Mouse (Mus musculus): Measurements from ENCODE around the gene Igfbp6.

Igfbp6 gene

DNA sequence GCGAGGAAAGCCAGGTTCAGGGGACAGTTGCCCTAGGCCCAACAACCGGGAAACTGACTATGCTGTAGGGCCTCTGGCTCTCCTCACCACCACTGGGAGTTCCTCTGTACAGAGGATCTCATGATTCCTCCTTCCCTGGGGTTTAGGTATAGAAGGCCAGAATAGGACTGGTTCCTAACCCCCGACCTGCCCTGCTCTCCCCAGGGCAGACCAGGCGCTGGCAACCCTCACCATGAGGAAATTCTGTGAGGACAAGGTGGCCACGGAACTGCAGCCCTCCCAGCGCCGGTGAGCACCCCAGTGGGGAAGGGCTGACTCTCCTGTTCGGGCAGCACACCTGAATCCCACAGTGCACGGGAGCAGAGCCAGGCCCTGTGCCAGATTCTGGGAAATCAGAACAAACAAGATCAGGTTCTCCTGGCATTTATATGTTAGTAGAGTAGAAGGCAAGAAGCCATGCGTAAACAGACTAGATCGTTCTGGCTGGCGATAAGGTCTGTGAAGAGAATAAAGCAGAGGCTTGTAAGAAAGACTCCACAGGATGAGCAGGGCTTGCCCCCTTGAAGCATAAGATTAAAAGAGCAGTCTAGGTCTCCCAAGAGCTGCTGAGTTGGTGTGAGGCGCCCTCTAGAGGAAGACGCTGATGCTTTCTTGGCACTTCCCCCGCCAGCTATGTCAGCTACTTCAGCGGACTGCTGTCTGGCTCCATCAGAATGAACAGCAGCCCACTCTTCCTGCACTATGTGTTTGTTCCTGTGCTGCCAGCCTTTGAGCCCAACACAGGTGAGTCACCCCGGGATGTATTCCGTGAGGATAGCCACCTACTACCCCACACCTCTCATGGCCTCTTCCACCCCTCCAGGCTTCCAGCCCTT, 35.3 kb upstream of the Igfbp6 start:
- DNase-seq (ENCODE audit: low read depth, low spot score): peak; percentile 94

DNA sequence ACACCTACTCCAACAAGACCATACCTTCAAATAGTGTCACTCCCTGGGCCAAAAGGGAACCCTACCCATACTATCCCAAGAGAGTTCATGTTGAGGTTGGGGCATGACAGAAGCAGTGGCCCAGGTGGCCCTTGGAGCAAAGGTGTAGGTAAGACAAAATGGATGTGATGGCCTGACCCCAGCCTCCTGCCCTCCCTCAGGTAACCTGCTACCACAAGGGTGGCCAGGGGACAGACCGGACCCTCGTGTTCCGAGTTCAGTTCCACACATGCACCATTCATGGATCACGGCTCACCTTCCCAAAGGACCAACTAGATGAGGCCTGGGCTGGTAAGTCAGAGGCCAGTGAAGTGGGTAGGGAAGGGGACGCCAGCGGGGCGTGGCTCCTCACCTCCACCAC, 33.9 kb upstream of the Igfbp6 start:
- DNase-seq (ENCODE audit: low read depth, low spot score): no peak

DNA sequence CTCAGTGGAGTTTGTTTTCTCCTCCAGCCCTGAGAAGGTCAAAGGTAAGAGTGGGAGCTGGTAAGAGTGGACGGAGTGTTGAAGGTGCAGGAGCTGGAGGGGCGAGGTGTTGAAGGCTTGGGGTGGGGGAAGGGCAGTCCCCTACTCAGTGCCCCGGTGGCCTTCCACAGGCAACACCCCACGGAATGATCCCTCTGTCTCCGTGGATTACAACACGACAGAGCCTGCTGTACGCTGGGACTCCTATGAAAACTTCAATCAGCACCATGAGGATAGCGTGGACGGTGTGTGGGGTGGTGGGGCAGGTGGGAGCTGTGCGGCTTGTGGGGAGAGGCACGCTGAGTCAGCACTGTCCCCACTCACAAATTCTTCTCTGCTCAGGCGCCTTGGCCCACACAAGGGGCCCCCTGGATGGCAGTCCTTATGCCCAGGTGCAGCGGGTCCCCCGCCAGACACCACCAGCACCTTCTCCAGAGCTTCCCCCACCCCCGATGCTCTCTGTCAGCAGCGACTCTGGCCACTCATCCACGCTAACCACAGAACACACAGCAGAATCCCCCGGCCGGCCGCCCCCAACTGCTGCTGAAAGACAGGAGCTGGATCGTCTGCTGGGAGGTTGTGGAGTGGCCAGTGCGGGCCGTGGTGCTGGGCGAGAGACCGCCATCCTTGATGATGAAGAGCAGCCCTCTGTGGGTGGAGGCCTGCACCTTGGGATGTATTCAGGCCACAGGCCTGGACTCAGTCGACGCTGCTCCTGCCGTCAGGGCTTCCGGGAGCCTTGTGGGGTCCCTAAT, 33.3 kb upstream of the Igfbp6 start:
- DNase-seq (ENCODE audit: low read depth, low spot score): no peak

DNA sequence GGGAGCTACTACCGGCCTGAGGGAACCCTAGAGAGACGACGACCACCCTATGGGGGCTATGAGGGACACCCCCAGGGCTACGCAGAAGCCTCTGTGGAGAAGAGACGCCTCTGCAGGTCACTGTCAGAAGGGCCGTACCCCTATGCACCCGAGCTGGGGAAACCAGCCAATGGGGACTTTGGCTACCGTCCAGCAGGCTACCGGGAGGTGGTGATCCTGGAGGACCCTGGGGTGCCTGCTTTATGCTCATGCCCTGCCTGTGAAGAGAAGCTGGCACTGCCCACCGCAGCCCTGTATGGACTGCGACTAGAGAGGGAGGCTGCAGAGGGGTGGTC, 32.7 kb upstream of the Igfbp6 start:
- no peak for DNase-seq (ENCODE audit: low read depth, low spot score)

DNA sequence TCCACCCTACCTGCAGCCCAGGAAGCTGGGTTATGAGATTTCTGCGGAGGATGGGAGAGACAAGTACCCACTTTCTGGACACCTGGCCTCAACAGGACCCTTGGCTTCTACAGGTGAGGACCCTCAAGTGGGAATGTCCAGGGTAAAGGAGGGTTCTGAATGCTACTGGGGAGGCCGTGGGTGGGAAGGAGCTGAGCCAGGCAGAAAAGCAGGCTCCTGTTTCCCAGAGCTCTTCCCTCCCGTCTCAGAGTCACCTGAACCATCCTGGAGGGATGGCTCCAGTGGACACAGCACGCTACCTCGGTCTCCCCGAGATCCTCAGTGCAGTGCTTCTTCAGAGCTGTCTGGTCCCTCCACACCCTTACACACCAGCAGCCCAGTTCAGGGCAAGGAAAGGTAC, 32.0 kb upstream of the Igfbp6 start:
- no peak for DNase-seq (ENCODE audit: low read depth, low spot score)

DNA sequence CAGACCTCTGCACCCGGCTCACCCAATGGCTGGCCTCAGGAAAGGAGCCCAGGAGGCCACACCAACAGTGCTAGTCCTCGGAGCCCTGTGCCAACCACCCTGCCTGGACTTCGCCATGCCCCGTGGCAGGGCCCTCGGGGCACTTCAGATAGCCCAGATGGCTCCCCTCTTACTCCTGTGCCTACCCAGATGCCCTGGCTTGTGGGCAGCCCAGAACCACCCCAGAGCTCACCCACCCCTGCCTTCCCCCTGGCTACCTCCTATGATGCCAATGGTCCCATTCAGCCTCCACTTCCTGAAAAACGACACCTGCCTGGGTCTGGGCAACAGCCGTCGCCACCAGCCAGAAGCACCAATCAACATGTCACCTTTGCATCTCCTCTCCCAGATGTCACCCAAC, 31.3 kb upstream of the Igfbp6 start:
- DNase-seq (ENCODE audit: low read depth, low spot score): no peak

DNA sequence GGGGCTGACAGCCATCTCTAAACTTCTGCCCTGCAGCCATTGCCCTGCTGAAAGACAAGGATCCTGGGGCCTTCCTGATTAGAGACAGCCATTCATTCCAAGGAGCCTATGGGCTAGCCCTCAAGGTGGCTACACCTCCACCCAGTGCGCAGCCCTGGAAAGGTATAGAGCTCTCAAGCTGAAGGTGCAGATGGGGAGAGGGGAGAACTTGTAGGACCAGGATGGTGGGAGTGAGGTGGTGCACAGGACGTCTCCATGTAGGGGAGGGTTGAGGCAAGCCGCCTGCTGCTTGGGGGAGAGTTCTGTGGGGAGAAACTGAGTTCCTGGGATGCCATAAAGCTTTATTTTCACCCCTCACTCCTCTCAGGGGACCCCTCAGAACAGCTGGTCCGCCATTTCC, 30.5 kb upstream of the Igfbp6 start:
- DNase-seq (ENCODE audit: low read depth, low spot score): no peak

DNA sequence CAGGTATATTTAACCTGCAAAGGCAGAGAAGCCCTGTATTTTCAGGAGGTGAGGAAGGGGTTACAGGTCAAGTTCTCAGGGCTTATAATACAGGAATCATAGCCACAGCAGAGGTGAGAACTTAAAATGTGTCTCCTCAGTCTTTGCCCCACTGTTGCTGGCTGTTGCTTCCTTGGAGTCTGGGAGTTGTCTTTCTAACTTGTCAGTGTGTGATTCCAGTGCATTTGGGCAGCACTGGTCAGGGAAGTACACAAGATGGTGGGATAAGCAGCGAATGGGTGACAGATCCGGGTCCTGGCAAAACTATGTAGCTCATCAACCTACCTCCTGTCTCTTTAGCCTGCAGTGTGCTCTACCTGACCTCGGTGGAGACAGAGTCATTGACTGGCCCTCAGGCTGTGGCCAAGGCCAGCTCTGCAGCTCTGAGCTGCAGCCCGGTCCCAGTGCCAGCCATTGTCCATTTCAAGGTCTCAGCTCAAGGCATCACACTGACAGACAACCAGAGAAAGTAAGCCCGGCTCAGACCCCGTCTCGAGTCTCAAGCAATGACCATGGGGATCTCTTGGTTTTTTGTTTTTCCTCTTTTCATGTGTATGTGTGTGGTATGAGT, 29.4 kb upstream of the Igfbp6 start:
- DNase-seq (ENCODE audit: low read depth, low spot score): no peak

DNA sequence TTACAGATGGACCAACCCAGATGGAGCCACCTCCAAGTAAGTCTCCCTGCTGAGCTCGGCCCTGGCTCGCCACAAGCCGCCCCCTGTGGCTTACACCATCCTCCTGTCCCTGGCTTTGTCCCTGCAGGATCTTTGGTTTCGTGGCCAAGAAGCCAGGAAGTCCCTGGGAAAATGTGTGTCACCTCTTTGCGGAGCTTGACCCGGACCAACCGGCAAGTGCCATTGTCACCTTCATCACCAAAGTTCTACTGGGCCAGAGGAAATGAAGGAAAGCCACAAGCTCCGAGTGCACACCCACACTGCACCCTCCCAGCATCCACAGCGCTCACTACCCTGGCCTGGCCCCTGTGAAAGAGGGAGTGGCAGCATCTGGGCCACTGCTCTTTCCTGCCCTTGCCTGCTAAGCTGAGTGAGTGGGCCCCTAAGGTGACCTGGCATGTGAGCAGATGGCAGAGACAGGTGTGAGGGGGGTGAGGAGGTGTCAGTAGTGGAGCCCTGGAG, 28.4 kb upstream of the Igfbp6 start:
- DNase-seq (ENCODE audit: low read depth, low spot score): peak; percentile 43

DNA sequence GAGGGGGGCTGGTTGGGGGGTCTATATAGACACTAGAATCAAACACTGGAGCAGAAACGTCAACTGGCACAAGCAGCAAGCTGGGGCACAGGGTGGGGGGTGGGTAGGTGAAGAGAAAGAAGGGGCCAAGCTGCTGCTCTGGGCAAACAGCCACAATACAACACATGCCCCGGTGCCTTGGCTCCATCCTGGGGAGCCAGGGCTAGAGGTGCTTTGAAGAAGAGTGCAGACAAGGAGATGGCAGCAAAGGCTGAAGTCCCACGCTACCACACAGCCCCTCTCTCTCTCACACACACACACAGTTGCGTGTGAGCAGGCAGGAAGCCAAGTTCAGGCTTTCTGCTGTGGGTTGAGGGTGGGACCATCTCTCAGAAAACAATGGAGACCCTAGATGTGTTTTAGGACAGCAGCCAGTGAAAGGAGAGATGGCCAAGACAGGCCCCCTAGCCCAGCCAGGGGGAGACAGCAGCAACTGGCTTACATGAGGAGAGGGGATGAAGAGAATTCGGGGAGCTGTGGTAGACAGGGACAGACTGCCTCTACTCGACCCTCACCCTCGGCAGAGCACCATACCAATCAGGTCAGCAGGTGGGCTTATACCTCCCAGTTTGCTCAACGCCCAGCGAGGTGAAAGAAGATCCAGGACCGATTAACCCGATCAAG, 27.3 kb upstream of the Igfbp6 start:
- DNase-seq (ENCODE audit: low read depth, low spot score): peak; percentile 38

DNA sequence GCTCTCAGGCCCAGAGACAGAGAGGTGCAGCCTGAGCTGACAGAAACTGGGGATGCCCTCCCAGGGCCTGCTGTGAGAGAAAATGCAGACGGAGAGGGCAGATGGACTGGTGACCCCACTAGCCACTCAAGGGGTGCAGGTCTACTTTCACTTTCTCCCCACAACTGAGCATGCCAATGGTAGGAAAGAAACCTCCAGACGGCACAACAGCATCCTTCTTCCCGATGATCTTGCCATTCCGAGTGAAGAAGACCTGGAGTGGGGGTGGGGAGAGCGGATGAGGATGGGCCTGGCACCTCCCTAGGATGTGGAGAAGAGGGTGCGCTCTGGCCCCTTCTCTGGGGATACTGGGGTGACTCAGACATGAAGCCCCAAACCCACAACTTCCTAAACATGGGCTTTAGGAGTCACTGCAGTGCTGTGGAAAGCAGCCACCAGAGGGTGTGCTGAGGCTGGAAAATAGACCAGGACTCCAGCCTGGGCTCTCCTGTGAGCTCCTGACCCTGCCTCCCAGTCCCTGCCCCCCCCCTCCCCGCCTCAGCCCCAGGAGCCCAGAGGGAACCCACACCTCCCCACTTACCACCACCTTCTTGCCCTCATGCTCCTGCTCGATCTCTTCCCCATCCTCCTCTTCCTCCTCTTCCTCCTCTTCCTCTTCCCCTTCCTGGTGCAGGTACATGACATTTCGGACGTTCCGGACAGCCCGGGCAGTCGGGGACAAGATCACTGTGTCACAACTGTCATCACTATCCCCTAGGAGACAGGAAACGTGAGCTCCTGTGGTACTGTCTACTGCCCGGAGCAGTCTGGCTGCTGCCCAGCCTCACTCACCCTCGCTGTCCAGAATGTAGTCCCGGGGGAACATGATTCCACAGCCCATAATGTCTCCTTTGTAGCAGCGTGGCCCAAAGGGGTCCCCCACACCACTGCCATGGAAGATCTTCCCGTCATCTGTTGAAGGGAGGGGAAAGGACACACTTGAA, 26.4 kb upstream of the Igfbp6 start:
- DNase-seq (ENCODE audit: low read depth, low spot score): peak; percentile 55

DNA sequence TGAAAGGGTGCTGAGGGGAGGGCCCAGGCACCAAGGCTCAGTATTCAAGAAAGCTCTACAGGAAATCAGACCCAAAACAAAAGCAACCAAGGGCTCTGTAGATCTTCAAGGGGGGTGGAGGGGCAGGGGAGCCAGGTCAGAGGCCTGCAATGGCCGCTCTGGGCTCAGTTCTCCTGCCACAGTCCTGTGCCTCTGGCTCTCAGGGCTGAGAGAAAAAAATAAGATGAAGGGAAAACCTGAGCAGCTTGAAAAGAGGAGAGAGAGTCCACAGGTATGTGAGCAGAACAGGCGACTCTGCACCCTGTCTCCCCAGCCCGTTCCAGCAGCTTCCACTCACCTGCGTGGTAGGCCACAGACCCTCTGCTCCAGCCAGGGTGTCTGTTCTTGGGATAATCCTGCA, 25.6 kb upstream of the Igfbp6 start:
- no peak for DNase-seq (ENCODE audit: low read depth, low spot score)

DNA sequence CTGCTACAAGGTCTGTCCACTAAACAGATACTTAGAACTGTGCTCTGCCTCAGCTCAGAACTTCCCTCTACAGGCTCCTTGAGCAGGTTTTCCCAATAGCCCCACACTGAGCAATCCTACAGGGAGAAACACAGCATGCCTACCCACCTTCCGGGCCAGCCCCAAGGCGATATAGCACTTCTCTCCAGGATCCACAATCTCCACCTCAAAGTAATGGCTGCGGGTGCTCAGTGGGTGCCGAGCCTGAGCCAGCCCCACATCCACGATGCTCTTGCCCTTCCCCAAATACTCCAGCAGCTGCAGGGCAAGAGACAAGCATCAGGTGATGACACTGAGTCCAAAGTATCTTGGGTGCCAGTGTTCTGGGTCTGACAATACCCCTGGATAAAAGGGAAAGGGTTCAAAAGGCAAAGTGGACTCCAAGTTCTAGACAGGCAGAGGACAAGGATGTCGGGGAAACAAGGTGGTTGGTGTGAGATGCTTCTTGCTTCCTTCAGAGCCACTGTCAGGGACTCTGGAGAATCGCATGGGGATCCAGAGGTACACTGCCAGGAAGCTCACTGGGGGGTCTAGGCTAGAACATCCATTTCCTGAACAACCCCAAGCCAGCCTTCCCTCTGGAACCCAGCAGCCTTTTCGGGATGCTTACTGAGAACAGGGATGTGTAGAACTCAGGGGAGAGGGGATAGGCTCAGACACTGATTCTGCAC, 24.9 kb upstream of the Igfbp6 start:
- DNase-seq (ENCODE audit: low read depth, low spot score): no peak

DNA sequence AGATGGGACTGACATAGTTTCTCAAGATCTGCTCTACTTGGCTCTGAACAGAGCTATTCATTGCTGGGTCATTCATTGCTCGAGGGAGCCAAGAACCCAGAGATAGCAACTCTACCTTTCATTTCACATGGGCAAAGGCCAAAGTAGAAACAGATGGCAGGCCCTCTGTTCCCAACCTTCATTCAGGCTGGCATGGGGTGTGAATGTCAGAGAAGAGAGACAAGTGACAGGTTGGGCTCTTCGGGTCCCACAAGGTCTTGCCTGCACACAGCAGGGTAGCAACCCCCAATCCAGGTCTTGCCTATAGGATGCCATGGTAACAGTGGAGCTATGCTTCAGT, 24.4 kb upstream of the Igfbp6 start:
- peak; percentile 97 for DNase-seq (ENCODE audit: low read depth, low spot score)

DNA sequence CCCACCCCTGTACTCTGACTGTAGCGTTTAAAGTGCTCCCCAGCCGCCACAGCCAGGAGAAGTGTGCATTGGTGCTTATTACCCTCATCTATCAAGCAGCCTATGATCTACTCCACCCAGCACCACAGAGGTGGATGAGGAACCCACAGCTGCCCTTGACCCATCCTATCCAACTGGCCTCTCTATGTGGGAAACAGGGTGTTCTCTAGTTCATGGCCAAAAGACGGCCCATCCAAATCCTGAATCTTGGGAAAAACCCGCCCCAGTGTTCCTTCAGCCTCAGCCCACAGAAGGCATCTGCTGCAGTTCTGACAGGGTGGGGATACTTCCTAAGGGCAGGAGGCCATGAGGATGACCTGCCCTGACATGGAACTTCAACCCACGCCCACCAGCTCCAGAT, 23.6 kb upstream of the Igfbp6 start:
- DNase-seq (ENCODE audit: low read depth, low spot score): no peak

DNA sequence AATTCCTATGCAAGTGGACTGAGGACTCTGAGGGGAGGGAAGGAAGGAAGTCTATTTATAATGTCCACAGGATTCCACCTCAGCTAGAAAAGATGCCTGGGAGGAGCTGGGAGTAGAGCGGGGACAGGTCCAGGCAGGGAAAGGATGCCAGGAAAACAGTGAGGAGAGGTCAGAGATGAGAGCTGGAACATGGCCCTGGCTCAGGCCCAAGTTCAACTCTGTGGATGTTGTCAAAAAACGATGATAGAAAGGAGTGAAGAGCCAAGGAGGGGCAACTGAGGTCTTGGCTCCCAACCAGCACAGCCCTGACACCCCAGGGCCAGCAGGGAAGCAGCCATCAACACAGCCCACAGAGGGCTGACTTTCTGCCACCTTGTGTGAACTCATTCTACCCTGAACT, 17.9 kb upstream of the Igfbp6 start:
- DNase-seq (ENCODE audit: low read depth, low spot score): peak; percentile 65

DNA sequence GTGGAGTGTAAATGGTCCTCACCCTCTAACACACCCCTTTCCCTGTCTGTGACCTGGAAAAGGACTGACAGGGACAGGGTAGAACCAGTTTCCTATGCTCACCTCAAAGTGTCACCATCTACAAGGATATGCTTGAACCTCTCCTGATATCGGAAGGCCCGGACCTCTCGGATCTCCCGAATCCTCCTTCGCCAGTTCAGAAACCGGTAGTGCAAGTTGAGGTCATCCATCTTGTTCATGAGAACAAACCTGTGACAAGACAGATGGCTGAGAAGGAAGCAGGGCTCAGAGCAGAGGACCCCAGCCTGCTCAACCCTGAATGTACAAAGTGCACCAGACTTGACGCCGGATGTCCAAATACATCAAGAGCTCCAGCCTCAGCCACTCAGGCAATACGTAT, 10.8 kb upstream of the Igfbp6 start:
- no peak for DNase-seq (ENCODE audit: low read depth, low spot score)

DNA sequence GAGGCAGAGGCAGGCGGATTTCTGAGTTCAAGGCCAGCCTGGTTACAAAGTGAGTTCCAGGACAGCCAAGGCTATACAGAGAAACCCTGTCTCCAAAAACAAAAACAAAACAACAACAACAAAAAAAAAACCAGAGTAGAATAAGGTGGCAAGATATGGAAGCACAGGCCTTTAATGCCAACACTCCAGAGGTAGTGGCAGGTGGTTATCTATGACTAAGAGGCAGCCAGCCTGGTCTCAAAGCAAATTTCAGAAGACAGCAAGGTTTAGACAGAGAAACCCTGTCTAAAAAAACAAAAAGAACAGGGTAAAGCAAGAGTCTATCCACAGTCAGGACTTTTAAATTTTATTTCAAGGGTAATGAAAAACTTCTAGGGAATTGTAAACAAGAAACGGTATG, 9.5 kb upstream of the Igfbp6 start:
- no peak for DNase-seq (ENCODE audit: low read depth, low spot score)

DNA sequence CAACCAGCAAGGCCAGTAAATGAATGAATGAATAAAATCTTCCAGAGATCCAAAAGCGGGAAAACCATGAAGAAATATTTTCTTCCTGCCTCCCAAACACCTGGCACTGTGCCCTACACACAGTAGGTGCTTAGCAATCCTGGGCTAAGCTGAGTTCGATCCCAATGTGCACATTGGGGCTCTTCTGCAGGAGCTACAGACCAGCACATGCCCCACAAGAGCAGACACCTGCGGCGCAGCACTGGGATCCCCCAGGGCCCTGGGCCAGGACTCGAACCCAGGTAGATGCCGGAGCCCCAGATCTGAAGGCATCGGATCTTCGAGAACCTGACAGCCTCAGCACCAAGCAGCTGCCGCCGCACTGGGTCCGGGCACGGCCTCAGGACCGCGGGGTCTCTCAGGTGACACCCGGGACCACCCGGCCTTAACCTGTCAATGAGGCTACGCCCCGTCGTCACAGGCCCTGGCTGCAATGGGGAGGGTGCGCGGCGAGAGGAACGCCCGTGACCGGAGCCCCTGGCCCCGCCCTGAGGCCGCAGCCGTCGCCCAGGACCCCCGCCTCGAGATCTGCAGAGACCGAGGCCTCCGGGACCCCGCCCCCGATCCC, 8.5 kb upstream of the Igfbp6 start:
- DNase-seq (ENCODE audit: low read depth, low spot score): peak; percentile 24

Data from brain, adult 2 months (tissue).